Mouse (Mus musculus) A20 (cell line): Measurements from ENCODE around the gene Smr2.
"Not testable (repeated sequence)": the region's sequence is repeated elsewhere in the genome, so short reads cannot be mapped to it uniquely, and the experiment has no call there.

Experiments used
- DNase-seq: peaks from one replicate; pipeline ENCODE4 v3.0.0-alpha.2; 2011; ENCODE audit warnings: low read depth, low spot score

Smr2 gene

GRCm38 (mm10) chr5:88086256-88086655 is at the start of gene Smr2:
Gene Smr2 (plus strand): TSS chr5:88086556.
- not testable (repeated sequence) for DNase-seq

DNA sequence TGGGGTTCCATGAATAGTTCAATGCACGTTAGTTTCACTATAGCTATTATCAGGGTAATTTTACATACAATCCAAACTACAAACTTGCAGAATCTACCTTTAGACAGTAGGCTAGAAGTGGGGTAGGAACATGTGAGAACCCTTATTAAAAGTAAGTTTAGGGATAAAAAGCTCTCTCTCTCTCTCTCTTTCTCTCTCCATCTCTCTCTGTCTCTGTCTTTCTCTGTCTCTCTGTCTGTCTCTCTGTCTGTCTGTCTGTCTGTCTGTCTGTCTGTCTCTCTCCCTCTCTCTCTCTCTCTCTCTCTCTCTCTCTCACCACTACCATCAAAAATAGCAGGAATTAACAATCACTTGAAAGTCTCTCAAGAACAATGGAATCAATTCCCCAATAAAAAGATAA is 25.1 kb downstream of the Smr2 start, which contains the start of gene Gm11116:
Gene Gm11116 (minus strand): TSS at position 101 of the 400 bp plus-strand sequence.
- no peak for DNase-seq

- no peak for DNase-seq
These were observed 67.6 kb downstream of the Smr2 start, which contains the start of gene Gm11115 for GRCm38 (mm10) chr5:88153999-88154398. Gene Gm11115 (minus strand): TSS chr5:88154099.
